Mouse (Mus musculus): ENCODE data around the gene Calhm6.

Gene Calhm6

DNA sequence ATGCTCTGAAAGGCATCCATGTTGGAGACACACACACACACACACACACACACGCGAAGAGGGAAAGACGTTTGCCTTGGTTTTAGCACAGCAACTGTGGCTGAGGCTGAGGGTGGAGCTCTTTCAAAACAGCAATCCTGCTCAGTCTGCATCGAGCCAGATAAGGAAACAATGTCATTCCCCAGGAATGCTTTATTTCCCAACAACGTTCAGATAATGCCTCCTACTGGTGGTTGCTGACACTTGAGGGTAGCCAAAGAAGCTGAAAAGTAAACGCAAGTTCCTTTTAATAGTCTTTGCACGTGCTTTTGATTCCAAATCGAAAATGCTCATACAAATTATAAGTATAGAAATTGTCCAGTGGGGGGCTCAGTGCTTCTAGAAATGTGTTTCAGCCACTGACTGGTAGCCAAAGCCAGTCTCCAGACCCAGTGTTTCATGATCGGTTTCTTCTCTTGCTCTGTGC lies 31.3 kb downstream of the Calhm6 start, which contains the start of gene Calhm5:
Calhm5 (minus strand) TSS at position 102 of the 466 bp plus-strand sequence.
- peak; percentile 95 for DNase-seq (ENCODE audit: low read depth)

DNA sequence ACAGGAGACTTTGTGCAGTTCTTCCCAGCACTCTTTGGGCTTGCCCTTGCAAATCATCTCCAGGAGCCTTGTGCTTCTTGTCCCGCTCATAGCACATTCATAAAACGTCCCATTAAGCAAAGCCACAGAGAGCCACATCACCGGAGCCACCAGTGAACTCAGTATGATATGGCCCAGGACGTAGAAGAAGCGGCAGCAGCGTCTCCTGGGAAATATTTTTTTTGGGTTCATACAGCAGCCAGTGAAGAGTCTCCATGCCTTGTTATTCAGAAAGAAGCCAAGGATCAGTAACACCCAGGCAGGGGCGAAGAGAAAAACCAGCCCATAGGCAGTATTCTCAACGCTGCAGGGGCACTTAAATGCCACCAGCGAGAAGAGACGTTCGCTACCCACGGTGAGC lies 31.8 kb downstream of the Calhm6 start:
- DNase-seq (ENCODE audit: low read depth), result no peak

DNA sequence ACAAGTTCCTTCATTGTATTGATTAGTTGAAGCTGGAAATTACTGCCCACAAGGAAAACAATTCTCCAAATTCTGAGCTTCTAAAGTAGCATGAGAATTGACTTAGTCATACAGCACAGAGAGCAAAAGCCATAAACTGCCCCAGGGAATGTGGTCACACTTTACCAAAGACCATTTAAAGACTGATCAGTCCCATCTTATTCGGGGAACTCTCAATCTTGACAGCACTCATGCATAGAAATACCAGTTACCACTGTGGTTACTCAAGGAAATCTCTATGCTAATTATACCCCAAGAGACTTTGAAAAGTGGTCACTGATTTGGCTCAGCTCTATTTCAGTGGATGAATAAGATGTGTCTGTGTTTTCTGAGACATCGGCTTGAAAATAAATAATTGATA lies 32.6 kb downstream of the Calhm6 start:
- DNase-seq (ENCODE audit: low read depth), result peak; percentile 39

DNA sequence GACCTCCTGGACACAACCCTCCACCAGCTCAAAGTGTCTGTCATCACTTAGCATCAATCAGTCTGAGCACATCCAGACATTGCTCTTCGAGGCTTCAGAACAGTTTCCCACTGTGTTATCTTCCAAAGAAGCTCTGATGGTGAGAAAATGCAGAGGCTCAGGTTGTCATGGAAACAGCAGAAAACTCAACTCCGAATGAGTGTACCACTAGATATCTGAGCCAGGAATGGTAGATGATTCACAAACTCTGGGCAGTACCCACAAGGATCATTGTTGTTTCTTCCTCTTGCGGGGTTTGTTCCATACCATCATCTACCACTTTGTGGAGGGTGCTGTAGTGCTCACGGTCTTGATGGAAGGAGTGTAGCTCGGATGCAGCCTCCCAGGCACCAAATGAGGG lies 35.9 kb downstream of the Calhm6 start:
- peak; percentile 60 for DNase-seq (ENCODE audit: low read depth)

DNA sequence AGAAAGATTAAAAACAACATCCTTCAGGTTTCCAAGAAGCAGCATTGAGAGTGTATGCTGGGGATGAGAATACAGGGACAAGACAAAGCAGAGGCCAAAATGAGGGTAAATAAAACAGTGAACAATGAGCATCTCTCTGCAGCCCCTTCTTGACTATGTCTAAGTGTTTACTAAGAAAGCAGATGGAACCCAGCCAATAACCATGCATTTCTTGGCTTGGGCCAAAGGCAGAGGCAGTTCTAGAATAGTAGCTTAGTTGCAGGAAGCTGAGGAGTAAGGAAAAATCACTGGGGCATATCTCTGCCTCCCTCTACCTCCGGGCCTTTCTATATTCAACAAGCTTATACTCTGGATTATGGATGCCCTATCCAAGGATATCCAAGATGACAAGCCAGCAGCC lies 37.3 kb downstream of the Calhm6 start:
- DNase-seq (ENCODE audit: low read depth), result peak; percentile 59

DNA sequence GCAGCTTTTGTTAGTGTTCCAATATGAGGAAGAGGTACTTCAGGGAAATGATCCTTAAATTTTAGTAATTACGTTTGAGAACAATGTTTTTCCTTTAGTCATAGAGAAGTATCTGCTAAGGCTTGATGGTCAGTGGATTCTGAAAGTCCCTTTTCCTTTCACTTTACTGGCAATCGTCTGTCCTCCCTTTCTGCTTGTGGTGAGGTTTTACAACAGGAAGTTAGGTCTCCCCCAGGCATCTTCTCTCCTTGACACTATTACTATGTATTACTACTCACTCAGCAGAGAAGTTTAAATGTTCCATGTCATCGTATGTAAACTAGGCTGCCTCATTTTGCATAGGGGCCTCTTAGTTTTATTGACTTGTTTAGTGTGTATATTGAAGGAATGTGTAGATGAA lies 38.3 kb downstream of the Calhm6 start:
- no peak for DNase-seq (ENCODE audit: low read depth)

DNA sequence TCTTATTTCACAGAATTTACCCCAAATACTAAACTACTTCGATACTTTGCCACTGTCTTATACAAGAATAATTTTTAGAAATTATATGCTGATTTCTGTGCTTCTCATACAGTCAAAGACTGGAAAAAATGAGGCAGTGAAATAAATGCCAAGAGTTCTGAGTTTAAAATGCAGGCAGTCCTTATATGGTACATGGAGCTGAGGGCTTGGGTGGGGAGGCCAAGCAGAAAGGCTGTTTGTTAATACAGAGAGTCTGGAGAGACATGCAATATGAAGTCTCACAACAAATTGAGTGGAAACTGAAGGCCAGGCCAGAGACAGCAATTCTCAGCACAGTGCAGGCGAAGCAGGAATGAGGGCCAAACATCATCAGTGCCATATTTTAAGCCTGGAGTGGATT lies 39.3 kb downstream of the Calhm6 start:
- DNase-seq (ENCODE audit: low read depth), result peak; percentile 21

DNA sequence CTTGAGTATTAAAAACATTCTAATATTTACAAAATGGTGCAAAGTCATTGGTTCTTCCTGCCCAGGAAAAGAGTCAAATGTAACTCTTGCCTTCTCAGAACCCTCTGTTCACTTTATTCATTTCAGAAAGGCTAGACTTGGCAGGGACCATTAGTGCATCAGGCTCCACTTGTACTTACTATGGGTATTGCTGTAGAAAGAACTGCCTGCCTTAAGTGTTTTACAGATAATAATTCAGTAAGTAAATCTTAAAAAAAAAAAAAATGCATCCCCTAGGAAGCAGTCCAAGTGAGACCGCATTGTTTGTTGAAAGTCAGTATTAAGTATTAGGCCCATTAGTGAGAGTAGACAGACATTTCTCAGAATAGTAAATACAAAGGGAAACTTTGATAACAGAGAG lies 41.3 kb downstream of the Calhm6 start:
- no peak for DNase-seq (ENCODE audit: low read depth)

Data from NIH3T3 (cell line).